Mouse (Mus musculus) v-Abl transformed pro-B cells (cell line): ENCODE data around the gene Serpini1.

ENCODE experiments used
- in situ Hi-C, 2 experiments: fragments of 400-800 bp; cut with MboI; formaldehyde crosslinking; loops; one replicate each; pipeline ENCODE4 v1.15.1; 2025; ENCODE audit not compliant: unreplicated experiment in 2 of 2

The Serpini1 gene

GRCm38 (mm10) chr3:75557292-75557691 lies at the start of gene Serpini1:
Gene Serpini1, plus strand, starts transcription at chr3:75557547.
- in situ Hi-C loops: no loop called here

DNA sequence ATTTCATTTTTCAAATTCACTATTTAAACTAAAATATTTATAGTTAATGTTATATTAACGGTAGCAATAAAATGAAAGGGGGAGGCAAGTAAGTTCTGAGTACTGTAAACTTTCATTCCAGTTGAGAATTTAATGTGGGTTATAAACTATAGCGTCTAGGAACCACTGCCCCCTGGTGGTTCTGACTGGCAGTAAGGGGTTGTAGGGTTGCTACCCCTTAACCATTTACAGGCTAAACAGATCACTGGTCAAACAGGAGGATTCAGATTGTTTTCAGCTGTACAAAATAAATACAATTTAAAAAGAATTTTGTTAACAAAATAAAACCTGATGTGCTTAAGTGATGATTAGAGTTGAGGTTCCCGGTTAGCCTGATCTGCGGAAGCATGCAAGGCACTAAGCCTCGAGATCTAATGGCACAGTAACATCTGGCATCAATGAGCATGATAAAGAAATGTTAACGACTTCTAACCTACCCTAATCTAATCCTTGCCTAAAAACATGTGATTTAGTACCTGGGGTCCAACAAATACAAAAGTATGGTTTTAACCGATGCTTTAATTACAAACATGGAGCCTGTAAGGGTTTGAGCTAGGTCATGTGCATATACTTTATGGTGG lies 39.6 kb upstream of the Serpini1 start:
- in situ Hi-C loops: loop anchor here (5.0 kb wide), 3 partner anchors 205 to 345 kb away; no protein-coding TSS in a partner anchor

DNA sequence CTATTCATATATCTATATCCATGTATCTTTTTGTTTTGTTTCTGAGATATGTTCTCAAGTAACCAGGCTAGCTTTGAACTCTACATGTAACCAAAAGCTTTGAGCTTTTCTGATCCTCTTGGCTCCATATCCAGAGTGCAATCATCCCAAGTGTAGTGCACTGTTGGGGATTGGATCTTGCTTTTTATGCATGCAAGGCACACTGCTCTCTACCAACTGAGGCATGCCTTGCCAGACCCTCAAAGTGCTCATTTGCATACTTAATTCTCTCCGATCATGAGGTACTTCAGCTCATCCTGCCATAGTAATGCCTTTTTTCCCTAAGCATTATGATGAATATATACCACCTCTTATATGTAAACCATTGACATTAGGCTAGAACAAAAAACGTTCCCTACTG lies 36.0 kb upstream of the Serpini1 start:
- in situ Hi-C loops: no loop called here

DNA sequence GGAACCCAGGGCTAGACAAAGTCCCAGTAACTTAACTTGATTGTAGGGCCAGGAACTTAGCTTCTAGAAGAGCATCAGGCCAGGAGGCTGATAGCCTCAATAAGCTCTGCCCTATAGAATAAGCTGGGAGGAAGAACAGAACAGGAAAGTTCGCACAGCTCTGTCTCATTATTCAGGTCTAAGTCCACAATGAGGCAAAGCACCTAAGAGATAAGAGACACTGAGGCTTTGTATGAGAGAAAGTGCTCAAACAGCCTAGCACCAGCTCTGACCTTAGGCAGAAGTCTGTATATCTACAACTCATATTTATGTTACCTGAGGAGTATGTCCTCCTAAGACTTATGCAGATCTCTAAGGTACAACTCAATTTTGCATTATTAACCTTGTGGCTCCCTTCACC lies 34.8 kb upstream of the Serpini1 start:
- in situ Hi-C loops: no loop called here

DNA sequence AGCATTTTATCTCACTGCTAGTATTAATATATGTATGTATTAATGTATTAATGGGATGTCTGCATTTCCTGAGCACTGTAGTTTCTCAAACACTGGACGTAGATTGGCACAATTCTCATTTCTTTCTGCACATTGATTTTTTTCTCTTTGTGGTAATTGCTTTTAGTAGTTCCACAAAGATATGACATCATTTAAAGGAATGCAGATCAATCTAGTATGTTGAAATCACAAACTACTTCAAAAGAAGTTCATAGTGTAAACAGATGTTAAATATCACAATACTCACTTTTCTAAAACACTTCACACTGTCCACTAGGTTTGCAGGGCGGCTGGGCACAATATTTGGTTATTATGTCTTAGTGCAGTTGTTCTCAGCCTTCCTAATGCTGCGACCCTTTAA lies 26.3 kb upstream of the Serpini1 start:
- in situ Hi-C loops: no loop called here

DNA sequence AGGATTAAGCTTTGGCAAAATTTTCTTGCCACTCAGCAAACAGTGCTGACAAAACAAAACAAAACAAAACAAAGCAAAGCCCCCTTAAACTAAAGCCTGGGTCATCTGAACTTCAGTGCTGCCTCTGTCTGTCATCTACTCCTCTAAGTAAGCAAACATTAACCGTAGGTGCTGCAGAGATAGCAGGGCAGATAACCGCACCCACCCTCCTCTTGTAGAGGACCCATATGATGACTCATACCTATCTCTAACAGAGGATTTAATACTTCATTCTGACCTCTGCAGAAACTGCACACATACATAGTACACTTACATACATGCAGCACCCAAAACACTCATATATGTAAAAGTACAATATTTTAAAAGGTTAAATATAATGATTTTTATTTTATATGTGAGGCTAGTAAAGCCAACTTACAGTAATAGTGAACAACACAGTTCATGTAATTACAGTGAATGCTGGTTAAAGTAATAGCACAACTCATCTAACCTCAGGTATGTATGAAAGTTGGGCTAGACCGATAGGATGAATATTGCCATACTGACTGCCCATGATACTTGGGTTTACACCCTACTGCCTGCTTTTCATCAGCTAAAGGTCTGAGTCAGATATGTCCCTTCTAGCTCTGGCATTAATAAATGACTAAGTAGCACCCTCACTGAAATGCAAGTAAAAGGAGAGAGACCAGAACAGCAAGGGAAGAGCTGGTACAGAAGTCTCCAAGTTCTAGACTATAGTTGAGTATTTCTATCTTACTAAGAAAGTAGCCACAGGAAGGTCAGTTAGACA lies 23.1 kb upstream of the Serpini1 start:
- in situ Hi-C loops: no loop called here

DNA sequence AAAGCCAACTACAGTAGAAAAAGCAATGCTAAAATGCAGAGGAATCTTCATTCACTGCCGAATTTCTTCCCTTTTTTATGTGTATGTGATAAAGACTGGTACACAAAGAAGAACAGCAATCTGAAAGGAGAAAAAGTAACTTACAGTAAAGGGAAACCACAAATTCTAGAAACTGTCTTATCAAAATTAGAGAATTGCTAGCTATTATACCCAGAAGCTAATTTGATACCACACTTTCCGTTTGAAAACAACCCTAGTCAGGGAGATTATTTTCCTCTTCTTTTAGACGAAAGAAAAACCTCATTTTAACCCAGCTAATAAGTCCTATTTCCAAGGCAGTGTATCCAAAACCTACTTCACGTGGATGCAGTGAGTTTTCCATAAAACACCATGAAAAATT lies 16.1 kb upstream of the Serpini1 start:
- in situ Hi-C loops: no loop called here

- in situ Hi-C loops: no loop called here
Measured at GRCm38 (mm10) chr3:75542852-75543251, 14.5 kb upstream of the Serpini1 start.

DNA sequence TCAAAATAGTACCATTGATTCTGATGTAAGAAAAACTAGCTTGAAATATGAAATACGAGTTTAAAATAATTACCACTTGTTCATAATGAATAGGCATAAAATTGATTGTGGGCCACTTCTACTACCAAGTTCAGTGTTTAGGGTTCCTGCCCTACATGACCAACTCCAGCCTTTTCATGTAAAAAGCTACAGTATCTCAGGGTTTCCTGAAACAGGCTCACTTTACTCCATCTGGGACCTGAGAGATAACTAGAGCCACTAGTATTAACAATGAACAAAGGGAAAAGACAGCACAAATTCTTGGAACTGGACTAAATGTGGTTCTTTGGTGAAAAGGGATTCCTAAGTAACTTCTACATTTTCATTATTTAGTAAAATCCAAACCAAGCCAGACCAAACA lies 13.1 kb upstream of the Serpini1 start:
- in situ Hi-C loops: no loop called here

- in situ Hi-C loops: no loop called here
Measured at GRCm38 (mm10) chr3:75551248-75551647, 6.1 kb upstream of the Serpini1 start.

DNA sequence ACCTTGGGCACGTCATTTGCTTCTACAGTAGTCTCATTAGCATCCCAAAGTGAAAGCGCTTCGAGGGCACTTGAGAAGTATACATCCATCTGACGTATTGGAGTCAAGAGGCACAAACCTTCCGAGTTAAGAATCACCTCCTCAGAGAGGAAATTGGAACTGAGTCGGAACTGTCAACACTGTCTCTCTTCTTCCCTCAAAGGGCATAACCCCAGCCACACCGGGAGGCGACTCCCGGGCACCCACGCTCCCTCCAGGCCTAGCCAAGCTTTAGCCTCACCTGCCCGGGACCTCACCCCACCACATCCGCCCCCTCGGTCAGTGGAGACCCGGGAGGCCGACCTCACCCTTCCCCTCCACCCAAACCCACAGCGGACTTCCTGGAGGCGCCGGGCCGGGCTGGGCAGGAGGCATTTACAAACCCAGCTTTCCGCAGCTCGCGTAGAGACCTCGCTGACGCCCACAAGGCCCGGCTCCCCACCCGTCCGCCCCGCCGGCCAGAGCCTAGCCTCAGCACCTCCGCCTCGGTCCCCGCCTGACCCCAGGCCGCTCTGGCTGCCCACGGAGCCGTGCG lies 1.1 kb upstream of the Serpini1 start:
- in situ Hi-C loops: no loop called here

DNA sequence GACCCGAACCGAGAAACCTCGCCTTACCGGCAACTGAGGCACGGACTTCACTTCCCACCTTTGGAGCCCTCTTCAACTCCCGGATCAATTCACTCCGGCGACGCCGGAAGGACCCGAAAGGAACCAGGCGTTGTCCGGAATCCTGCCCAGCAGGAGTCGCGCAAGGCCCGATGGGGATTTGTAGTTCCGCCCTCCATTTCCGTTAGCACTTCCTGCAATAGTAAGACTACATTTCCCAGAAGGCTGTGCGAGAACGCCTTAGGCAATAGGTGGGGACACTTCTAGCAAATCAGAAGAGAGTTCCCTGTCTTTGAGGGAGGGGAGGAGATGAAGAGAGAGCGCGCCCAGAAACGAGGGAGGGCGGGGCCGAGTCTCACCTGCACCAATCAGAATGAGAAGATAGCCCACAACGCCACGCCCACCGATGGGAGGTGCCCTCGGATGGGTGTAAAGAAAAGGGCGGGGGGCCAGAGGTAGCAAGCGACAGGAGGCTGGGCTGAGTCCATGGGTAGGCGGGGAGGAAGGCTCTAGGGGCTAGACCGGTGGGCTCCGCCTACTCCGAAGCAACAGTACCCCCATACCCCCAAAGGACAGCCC lies 554 bp upstream of the Serpini1 start, which contains the start of gene Pdcd10:
Gene Pdcd10 (minus strand): TSS at position 162 of the 597 bp plus-strand sequence.
- in situ Hi-C loops: no loop called here

DNA sequence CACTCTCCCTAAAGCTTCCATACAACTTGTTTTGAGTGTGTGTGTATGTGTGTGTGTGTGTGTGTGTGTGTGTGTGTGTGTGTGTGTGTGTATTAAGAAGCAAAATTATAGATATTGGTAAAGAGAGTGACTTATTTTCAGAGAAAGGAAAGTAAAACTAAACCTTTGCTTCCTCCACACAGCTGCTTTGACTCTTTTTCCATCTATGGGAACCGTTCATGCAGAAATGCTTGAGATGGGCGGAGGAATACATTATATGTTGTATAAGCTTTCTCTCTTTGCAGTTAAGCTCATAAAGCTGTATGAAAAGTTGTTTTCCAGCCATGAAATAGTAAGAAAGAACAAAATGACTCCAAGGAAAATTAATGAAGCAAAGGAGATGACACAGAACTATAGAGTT lies 16.7 kb downstream of the Serpini1 start:
- in situ Hi-C loops: loop anchor here in 1 of 2 experiments (5.0 kb wide), 1 partner anchor 148 kb away; no protein-coding TSS in a partner anchor

GRCm38 (mm10) chr3:75575582-75575981 lies 18.2 kb downstream of the Serpini1 start:
- in situ Hi-C loops: loop anchor here in 1 of 2 experiments (25.0 kb wide), 1 partner anchor 137 kb away; no protein-coding TSS in a partner anchor

DNA sequence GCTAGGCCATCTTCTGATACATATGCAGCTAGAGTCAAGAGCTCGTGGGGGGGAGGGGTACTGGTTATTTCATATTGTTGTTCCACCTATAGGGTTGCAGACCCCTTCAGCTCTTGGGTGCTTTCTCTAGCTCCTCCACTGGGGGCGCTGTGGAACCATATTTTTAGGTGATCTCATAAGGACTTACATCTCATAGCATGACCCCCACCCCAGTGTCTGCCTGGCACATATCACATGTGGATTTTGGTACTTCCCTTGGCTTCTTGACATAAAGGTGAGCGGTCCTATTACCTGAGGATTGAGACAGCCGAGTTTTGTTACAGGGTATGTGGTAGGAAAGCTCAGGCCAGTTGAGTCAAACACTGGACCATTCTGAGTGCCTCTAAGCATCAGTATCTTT lies 22.0 kb downstream of the Serpini1 start:
- in situ Hi-C loops: loop anchor here in 1 of 2 experiments (25.0 kb wide), 1 partner anchor 133 kb away; no protein-coding TSS in a partner anchor

- in situ Hi-C loops: loop anchor here in 1 of 2 experiments (25.0 kb wide), 1 partner anchor 129 kb away; no protein-coding TSS in a partner anchor
Measured at GRCm38 (mm10) chr3:75583293-75583692, 25.9 kb downstream of the Serpini1 start.

DNA sequence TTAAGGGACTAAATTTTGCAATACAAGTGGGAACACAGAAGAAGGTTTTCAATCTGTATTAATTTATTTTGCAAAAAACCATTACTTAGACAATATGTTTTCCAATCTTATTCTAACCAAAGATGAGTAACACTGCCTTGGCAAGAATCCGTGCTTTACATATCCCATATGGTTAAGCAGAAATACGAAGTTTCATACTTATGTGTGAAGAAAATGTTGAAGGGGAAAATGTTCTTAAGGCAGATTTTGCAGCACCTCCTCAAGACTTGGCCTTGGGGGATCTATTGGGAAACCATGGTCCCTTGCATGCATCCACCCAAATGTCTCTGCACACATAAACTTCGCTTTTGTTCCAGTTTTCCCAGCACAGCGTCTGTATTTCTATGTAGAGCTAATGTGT lies 27.6 kb downstream of the Serpini1 start:
- in situ Hi-C loops: loop anchor here in 1 of 2 experiments (25.0 kb wide), 1 partner anchor 127 kb away; no protein-coding TSS in a partner anchor

- in situ Hi-C loops: no loop called here
Measured at GRCm38 (mm10) chr3:75611019-75611418, 53.7 kb downstream of the Serpini1 start.

DNA sequence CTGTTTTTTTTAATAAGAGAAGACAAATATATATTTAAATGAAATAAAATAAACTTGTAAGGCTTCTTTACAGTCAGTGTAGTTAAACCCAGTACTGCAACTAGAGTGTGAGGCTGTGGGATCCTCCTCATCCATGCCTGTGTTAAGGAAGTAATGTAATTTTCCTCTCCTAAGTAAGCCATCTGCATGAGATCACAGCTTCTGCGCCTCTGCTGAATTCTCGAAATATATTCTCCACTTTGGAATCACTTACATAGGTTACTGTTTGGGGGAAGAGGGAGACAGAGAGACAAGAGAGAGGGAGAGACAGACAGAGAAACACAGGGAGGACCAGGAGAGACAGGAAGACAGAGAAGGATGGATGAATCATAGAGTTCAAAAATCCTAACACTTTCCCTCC lies 67.3 kb downstream of the Serpini1 start:
- in situ Hi-C loops: no loop called here

- in situ Hi-C loops: no loop called here
Measured at GRCm38 (mm10) chr3:75630988-75631615, 73.8 kb downstream of the Serpini1 start.
